Mouse (Mus musculus) embryo, embryonic 11 days (tissue): ENCODE data around the gene Cic.
"Not testable (repeated sequence)": the region's sequence is repeated elsewhere in the genome, so short reads cannot be mapped to it uniquely, and the experiment has no call there.

Experiments used
- DNase-seq: peaks from one replicate; pipeline ENCODE4 v3.0.0-alpha.2; 2015

Cic gene

DNA sequence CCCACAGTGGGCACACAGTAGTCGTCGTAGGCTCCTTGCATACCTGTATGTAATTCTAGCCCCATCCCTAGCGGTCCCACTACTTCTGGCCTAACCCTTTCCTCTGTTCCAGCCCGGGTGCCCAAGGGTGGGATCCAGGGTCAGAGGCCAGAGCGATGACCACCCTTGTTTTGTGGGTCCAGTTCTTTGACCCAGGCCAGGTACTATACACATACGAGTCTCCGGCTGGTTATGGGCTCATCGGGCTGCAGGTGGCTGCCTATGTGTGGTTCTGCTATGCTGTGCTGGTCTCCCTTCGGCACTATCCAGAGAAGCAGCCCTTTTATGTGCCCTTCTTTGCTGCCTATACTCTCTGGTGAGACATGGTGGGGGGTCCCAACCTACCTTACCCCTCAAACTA, 41.9 kb downstream of the Cic start:
- DNase-seq: no peak

DNA sequence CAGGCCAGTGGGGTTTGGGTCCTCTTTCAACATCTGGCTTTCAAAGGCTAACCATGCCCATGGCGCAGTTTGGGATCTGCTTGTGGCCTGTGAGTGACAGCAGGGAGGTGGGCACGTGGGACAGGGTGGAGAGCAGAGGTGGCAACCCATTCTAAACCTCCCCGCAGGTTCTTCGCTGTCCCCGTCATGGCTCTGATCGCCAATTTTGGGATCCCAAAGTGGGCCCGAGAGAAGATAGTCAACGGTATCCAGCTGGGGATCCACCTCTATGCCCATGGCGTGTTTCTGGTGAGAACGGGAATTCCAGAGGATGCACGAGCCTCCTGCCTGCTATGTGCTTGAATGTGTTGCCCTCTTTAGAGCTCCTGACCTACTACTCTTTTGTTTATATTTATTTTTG, 43.7 kb downstream of the Cic start:
- DNase-seq: no peak

DNA sequence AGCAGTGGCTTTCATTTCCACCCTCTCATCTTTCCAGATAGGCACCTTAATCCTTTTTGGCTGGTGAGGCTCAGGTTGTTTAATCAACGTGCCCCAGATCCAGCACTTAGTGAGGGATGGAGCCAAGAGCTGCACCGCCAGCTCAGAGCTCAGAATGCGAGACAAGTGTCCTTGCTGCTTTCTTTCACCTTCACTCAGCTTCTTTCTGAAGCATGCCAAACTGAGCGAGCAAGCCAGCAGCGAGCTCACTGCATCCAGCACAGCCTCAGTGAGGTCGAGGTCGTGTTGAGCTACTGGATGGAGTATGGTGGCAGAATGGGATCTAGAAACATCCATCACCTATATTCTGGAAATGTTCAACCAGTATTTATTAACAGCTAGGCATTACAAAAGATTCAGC, 45.8 kb downstream of the Cic start:
- no peak for DNase-seq

DNA sequence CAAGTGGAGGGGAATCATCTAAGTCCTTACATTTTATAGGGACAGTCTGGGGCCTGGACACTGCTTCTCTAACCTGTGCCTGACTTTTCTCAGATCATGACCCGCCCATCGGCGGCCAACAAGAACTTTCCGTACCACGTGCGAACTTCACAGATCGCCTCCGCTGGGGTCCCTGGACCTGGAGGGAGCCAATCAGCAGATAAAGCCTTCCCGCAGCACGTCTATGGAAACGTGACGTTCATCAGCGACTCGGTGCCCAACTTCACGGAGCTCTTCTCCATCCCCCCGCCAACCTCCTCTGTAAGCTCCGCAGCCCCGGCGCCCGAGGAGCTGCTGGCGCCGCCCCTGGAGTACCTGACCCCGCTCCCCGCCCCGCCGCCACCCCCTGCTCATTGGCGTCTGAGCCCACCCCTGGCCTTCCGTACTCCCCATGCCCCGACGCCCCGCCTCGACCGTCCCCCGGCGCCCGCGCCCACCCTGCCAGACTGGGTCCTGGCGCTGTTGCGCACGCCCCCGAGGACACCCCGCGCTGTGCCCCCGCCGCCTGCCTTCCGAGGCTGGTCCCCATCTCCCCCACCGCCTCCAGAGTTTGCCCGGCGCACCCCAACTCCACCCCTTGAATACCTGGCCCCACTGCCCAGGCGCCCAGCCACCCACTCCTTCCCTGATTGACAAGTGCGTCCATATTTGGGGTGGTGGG, 47.3 kb downstream of the Cic start:
- DNase-seq: peak; percentile 34

DNA sequence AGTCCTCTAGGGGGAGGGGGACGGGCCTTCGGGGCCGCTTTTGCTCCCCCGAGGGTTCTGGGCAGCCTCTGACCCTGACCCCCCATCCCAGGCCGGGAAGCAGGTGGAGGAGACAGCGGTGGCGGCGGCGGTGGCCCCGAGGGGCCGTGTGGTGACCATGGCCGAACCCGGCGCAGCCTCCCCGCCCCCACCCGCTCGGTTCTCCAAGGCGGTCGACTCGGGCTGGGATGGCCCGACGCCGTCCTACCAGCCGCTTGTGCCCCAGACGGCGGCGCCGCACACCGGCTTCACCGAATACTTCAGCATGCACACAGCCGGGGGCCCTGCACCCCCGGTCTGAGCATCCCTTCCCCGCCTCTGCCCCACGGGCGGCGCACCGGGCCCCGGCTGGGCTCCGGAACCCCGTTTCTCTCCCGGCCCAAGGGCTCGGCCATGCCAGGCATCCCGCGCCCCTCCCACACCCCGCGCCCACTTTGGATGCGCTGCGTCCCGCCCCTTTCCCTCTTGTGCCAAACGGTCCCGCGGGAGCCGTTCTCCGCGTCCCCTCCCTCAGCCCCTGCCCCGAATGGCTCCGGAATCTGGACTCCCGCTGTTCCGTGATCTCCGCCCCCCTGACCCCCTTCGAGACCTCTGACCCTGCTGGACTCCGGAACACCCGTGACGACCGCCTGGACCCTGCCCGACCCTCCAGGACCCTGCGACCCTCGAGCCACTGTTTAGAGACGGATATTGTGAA, 48.0 kb downstream of the Cic start:
- peak; percentile 44 for DNase-seq

DNA sequence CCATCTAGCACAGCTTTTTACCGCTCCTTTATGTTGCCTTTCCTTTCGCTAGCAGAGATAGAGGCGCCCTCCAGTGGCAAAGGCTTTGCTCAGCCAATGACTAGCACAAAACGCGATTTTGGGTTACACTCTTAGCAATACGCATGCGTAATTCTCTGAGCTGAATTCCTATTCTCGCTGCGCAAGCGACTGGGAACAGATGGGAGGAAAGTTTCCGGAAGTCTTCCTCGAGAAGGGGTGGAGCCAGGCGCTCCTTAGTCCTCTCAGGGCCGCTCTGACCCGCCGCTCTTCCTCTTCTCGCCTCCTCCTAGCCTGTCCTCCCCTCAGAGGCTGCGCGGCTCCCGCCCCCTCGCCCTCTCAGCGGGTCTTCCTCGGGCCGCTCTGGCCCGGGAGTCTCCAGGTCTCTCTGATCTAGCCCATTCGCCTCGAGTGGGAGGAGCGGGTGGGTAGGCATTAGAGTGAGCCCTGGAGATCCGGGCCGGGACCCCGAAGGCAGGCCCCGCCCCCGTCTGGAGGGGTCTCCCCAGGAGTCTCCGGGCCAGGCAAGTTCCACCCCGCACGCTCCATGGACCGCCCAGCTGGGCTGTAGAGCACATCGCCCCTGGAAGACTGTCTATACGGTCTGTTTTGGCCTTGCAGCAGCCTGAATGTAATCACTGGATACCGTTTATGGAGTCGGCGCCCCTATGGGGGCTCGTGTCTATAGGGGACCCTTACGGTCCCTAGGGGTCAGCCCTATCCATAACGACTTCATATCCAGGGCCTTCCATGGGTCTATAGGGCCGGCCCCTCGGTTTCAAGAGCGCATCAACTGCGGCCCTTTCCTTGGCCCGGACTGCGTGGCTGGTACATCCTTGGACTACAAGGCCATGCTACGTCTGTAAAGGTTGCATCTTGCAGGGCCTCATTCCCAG, 49.3 kb downstream of the Cic start, which contains the start of gene Megf8:
TSS of gene Megf8 (plus strand) at position 633 of the 914 bp plus-strand sequence.
- DNase-seq: peak; percentile 99

DNA sequence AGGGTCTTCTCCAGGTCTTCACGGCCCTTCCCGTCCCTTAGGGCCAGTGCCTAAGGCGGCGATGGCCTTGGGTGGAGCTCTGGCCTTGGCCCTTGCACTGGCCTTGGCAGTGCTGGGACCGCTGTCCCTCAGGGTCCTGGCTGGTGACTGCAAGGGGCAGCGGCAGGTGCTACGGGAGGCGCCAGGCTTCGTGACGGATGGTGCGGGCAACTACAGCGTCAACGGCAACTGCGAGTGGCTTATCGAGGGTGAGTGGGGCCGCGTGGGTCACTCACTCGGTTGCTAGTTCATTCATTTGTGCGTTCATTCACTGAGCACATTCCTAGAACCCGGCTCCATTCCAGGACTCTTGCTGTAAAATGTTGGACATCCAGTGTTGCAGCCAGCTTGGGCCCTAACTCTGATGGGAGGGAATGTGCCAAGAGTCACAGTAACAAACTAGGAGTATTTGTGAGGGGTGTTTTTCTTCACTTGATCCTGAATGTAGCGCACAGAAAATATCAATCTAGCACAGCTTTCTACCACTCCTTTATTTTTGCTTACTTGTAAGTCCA, 50.0 kb downstream of the Cic start:
- peak; percentile 47 for DNase-seq

DNA sequence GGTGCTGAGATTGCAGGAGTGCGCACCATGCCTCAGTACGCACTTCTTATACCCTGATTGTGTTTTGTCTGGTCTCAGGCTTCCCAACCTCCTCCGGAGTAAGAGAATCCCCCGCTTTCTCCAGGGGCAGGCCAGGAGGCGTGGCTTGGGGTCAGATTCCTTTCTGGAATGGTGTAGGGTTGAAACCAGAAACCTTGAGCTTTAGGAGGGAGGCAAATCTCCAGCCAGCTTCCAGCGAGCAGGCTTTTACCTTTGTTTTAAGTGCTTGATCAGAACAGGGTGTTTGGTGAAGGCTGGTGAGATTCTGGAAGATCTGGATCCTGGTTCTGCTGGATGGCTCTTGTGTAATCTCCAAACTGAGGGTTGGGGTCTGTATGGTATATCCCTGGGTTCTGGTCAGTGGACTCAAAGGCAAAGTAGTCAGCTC, 54.6 kb downstream of the Cic start:
- DNase-seq: peak; percentile 92

DNA sequence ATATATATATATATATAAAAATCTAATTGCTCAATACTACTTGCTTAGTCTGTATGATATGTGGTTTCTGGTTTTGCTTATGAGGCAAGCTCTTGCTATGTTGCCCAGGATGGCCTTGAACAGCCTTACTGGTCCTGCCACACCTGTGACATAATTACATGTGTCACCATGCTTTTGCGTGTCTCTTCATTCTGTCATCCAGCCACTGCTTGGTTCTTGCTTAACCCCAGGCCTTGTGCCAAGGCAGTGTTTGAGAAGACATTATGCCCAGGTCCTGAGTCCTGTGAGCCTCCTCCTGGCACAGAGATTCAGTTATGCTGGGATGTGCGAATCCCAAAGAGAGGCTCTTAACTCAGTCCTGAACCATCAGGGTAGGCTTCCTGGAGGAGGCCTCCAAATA, 55.7 kb downstream of the Cic start:
- DNase-seq: no peak

DNA sequence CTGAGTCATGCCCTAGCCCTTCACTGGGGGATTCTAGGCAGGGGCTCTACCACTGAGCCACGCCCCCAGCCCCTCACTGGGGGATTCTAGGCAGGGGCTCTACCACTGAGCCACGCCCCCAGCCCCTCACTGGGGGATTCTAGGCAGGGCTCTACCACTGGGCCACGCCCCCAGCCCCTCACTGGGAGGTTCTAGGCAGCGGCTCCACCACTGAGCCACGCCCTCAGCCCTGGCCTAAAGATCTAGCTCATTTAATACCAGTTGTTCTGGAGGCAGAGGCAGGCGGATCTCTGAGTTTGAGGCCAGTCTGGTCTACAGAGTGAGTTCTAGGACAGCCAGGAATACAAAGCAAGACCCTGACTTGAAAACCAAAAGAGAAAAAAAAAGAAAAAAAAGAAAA, 57.9 kb downstream of the Cic start:
- DNase-seq: not testable (repeated sequence)

DNA sequence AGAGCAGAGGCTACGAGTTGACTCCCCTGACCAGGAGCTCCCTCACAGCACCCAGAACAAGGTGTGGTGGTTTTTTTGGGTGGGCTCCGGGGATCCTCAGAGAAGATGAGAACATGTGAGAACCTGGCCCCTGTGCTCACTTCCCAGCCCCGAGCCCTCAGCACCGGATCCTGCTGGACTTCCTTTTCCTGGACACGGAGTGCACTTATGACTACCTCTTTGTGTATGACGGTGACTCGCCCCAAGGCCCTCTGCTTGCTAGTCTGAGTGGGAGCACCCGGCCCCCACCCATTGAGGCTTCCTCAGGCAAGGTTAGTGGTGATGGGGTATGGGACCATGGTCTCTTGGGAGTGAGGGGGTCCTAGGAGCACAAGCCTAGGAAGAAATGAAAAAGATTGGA, 58.7 kb downstream of the Cic start:
- DNase-seq: no peak

DNA sequence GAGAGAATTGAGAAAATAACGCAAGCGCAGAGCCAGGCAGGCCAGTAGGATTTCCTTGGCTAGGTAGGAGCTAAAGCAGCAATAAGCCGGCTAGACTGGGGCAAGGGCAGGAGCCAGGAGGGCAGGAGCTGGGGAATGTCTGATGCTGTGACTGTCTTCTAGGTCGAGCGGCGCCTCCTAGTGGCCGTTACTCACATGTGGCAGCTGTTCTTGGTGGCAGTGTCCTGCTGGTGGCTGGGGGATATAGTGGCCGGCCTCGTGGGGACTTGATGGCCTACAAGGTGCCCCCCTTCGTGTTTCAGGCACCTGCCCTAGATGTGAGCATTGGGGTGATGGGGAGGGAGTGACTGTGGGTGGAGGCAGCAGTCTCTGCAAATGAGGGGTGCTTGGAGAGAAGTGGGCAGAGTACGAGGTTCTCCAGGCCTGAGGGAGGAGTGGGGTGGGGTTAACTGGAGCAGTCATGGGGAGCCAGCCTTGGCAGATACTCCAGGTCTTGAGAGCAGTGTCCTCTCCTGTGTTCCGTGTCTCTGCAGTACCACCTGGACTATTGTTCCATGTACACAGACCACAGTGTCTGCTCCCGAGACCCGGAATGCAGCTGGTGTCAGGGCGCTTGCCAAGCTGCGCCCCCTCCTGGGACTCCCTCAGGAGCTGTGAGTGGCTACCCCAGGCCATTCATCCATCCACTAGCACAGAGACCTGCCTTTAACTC, 66.2 kb downstream of the Cic start:
- DNase-seq: peak; percentile 88

DNA sequence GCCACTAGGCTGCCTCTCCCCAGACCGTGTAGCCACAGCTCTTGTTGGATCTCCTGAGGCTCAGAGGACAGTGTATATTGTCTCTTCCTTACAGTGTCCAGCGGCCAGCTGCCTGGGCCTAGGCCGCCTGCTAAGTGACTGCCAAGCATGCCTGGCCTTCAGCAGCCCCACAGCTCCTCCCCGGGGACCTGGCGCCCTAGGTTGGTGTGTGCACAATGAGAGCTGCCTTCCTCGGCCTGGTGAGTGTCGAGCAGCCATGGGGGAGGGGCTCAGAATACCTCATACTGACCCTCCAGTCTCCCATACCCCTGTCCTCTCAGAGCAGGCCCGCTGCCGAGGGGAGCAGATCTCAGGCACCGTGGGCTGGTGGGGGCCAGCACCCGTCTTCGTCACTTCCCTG, 67.0 kb downstream of the Cic start:
- no peak for DNase-seq

DNA sequence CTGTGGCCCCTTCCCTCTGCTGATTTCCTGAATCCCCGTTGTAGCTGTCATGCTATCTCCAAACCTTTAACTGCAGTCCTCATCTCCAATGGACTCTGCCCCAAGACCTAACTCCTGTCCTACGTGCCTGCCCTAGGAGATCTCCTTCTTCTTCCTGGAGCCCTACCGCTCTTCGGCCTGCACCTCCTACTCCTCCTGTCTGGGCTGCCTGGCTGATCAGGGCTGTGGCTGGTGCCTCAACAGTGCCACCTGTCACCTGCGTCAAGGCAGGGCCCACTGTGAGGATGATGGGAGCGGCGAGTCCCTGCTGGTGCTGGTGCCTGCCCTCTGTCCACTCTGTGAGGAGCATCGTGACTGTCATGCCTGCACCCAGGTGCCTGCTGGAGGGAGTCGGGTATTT, 71.8 kb downstream of the Cic start:
- DNase-seq: no peak

DNA sequence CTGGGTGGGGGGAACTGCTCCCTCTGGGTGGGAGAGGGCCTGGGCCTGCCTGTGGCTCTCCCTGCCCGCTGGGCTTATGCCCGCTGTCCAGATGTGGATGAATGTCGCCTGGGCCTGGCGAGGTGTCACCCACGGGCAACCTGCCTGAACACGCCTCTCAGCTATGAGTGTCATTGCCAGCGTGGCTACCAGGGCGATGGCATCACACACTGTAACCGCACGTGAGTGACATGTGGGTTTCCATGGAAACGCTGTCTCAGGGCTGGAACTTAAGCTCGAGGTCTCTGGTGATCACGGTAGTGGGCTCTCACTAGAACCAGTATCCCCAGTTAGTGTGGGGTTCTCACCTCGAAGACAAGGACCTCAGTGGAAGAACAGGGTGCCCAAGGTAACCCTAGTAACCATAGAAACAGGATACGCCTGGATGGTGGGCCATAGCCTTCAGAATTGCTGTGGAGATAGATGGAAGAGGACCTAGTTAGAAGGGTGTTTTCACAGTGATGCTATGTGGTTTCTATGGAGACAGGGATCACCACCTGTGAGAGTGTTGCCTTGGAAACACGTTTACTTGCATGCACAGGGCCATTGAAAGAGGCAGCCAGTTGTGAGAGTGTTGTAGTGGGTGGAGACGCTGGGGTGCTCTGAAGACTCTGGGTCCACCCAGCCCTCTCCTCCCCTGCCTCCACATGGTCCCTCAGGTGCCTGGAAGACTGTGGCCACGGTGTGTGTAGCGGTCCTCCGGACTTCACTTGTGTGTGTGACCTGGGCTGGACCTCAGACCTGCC, 73.7 kb downstream of the Cic start:
- no peak for DNase-seq
